ENCODE assay signal across 23 mouse cellular contexts in the genomic region with DNA sequence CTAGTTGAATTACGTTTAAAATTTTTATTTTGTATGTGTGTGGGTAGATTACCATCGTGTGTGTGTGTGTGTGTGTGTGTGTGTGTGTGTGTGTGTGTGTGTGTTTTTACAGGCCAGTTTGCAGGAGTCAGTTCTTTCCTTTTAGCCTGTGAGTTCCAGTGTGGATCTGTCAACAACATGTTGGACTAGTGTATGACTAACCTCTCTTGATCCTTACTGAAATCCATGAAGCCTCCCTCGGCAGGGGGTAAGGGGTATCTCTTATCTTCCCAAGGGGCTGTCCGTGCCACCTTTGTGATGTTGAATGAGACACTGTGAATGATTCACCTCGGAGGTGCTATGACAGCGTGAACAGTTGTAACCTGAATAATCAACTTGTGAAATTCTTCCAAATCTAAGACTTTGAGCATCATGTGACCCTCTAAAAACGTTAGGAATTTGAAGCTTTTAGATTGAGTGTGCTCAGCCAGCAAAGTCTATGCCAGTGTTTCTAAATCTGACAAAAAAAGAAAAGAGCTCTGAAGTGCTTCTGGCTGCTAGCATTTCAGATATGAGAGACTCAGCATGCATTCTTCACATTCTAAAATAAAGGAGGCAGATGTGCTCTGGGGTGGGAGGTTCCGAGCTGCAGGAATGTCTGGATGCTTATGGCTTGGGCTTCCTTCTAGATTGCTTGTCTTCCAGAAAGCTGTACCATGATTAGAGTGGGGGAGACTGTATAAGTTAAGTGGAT. TPM values are rescaled to one million over a fixed set of nuclear protein-coding genes. Genes with fewer than 3 reads are reported as not detected.
DNase-seq lines count a peak whose midpoint lies in the region; ATAC-seq and TF ChIP-seq lines count a peak whose summit lies in the region.
"Had no signal": no experiment of that assay in that cellular context is flagged by ENCODE, and none has a peak within 500 bp of the region (broad histone marks: within the 10 kb centered on the region; RNA-seq: fewer than 3 reads in every experiment).

No protein-coding gene starts in this region.

- no peak overlapping the region for H3K4me3 ChIP-seq in heart, embryonic 12.5 days
- no peak overlapping the region for H3K4me3 ChIP-seq in lung, embryonic 15.5 days
- no peak overlapping the region for H3K4me3 ChIP-seq in embryonic fibroblast, embryonic 13.5 days (ENCODE audit: insufficient read depth, low read length)
- H3K4me3 ChIP-seq: hindbrain, embryonic 10.5 days; neural tube, embryonic 12.5 days; stomach, embryonic 15.5 days had no signal

- H3K27ac ChIP-seq in heart, embryonic 12.5 days (ENCODE audit: poor library complexity, severe bottlenecking): 0 out of 2 replicates have a peak overlapping the region, but pooled peaks have one; percentile 13
- H3K27ac ChIP-seq in lung, embryonic 15.5 days: peak overlapping the region; percentile 61
- H3K27ac ChIP-seq in embryonic fibroblast, embryonic 13.5 days (ENCODE audit: insufficient read depth, low read length): peak overlapping the region; percentile 78
- H3K27ac ChIP-seq: hindbrain, embryonic 10.5 days; neural tube, embryonic 12.5 days; stomach, embryonic 15.5 days had no signal

- intact Hi-C loops in heart, postnatal 36 days (cut with DNase I): no loop called here

- no peak for DNase-seq in heart, postnatal 36 days
- DNase-seq in lung, postnatal 10 days: no peak
- peak; percentile 29 for DNase-seq in NIH3T3 (ENCODE audit: low read depth)
- DNase-seq in layer of hippocampus, adult 8-10 months (ENCODE audit: low spot score in 2 of 2): no peak
- DNase-seq in adrenal gland, adult 2 months: no peak
- DNase-seq: adrenal gland, postnatal 36 days; cerebellum, postnatal 25 days; gastrocnemius, postnatal 36 days; kidney, adult 18-20 months; kidney, postnatal 36 days; thymus, postnatal 25 days had no signal

- H3K9me3 ChIP-seq in heart, embryonic 12.5 days (replicated peaks): 0 out of 2 replicates have a peak, but pooled peaks cover 3% of the 10 kb centered on the region
- H3K9me3 ChIP-seq in lung, embryonic 15.5 days: no peaks in the 10 kb centered on the region
- H3K9me3 ChIP-seq: hindbrain, embryonic 10.5 days; neural tube, embryonic 12.5 days; stomach, embryonic 15.5 days had no signal

- no peaks in the 10 kb centered on the region for H3K36me3 ChIP-seq in heart, embryonic 12.5 days
- H3K36me3 ChIP-seq in lung, embryonic 15.5 days: no peaks in the 10 kb centered on the region
- H3K36me3 ChIP-seq: G1E; hindbrain, embryonic 10.5 days; neural tube, embryonic 12.5 days; stomach, embryonic 15.5 days had no signal

- H3K27me3 ChIP-seq in heart, embryonic 12.5 days (replicated peaks): no peaks in the 10 kb centered on the region
- H3K27me3 ChIP-seq in lung, embryonic 15.5 days: no peaks in the 10 kb centered on the region
- H3K27me3 ChIP-seq: neural tube, embryonic 12.5 days; stomach, embryonic 15.5 days had no signal

- H3K9ac ChIP-seq in heart, embryonic 12.5 days: no peak overlapping the region
- no peak overlapping the region for H3K9ac ChIP-seq in lung, embryonic 15.5 days
- H3K9ac ChIP-seq: neural tube, embryonic 12.5 days; stomach, embryonic 15.5 days had no signal

- H3K4me1 ChIP-seq in heart, embryonic 12.5 days (replicated peaks): peaks cover 27% of the 10 kb centered on the region
- H3K4me1 ChIP-seq in lung, embryonic 15.5 days: peaks cover 11% of the 10 kb centered on the region; the same call in 1 of the 2 replicates
- H3K4me1 ChIP-seq in embryonic fibroblast, embryonic 13.5 days (ENCODE audit: control insufficient read depth, insufficient read depth, low read length): peaks cover 5% of the 10 kb centered on the region
- H3K4me1 ChIP-seq: hindbrain, embryonic 10.5 days; stomach, embryonic 15.5 days had no signal

- H3K4me2 ChIP-seq in heart, embryonic 12.5 days: no peak overlapping the region
- H3K4me2 ChIP-seq in lung, embryonic 15.5 days: no peak overlapping the region
- H3K4me2 ChIP-seq: liver, embryonic 11.5 days; neural tube, embryonic 12.5 days; stomach, embryonic 15.5 days had no signal

- 28% methylated on average over 8 of the region's 8 CpGs for WGBS in heart, embryonic 12.5 days
- WGBS in lung, embryonic 15.5 days: 40% methylated on average over 8 of the region's 8 CpGs

- TF ChIP-seq CTCF in embryonic fibroblast, embryonic 13.5 days (IDR thresholded peaks at IDR 0.05; ENCODE audit: borderline replicate concordance, insufficient read depth, low read length): no peak

- TF ChIP-seq POLR2A in embryonic fibroblast, embryonic 13.5 days (IDR thresholded peaks at IDR 0.05; ENCODE audit: low read depth, low read length): no peak

- ATAC-seq in heart, embryonic 12.5 days (ENCODE audit: insufficient number of reproducible peaks, low FRiP score): no peak
- ATAC-seq in lung, embryonic 15.5 days (ENCODE audit: borderline replicate concordance, extremely low read depth, low FRiP score, low TSS enrichment): peak; percentile 66
- ATAC-seq: activated CD4-positive, CD25-positive, alpha-beta regulatory T cell, adult 4 months had no signal

RNA-seq across cellular contexts. Expression of gene Gm11985, which starts 58.9 kb away (rescaled TPM):
- polyA plus RNA-seq in heart, embryonic 12.5 days (2016; fragmentation: Nextera tagmentation; extraction: Ambion mirVana): not detected in 2 replicates
- total RNA-seq in heart, postnatal 36 days (2021): not detected
- not detected in 2 replicates for polyA plus RNA-seq in lung, embryonic 15.5 days (2015; fragmentation: Nextera tagmentation; extraction: Ambion mirVana)
- polyA plus RNA-seq in embryonic fibroblast, embryonic 13.5 days (2011; ENCODE audit: insufficient read length, low read depth, missing spikeins): not detected in 2 replicates
- total RNA-seq in layer of hippocampus, adult 8-10 months (2022): not detected
- not detected for total RNA-seq in adrenal gland, adult 2 months (2021)
- not detected in 2 replicates for polyA plus RNA-seq in adrenal gland, adult 2 months (2012; rRNA removed)
- total RNA-seq: adrenal gland, postnatal 36 days; gastrocnemius, postnatal 36 days; layer of hippocampus, postnatal 25 days; left cerebral cortex, postnatal 25 days; megakaryocyte progenitor cell, adult 5-6 weeks had no signal
- polyA plus RNA-seq: activated CD4-positive, CD25-positive, alpha-beta regulatory T cell, adult 4 months; G1E; hindbrain, embryonic 10.5 days; liver, embryonic 11.5 days; neural tube, embryonic 12.5 days; stomach, embryonic 15.5 days had no signal

Comparison
In these comparisons a context has a peak if more than half of its experiments do, and no peak if none do; other contexts are left out.
1. H3K27ac ChIP-seq: peak in every context shown above with its lines; median percentile 78 in embryonic fibroblast, embryonic 13.5 days; 61 in lung, embryonic 15.5 days; 13 in heart, embryonic 12.5 days.